Mouse (Mus musculus): ENCODE measurements around the gene Rpl24. TPM values are rescaled to one million over a fixed set of nuclear protein-coding genes. Genes with fewer than 3 reads are reported as not detected.
A peak's percentile ranks its signal among the peaks of the same experiment; 100 is the strongest.

Rpl24 gene
- polyA plus RNA-seq, 1 experiment from 2014 or later: 300 TPM

- Histone ChIP-seq H3K4me2 (ENCODE audit: low read depth, low read length) (peak overlapping the region; percentile 92), H3K9me3 (replicated peaks; ENCODE audit: control insufficient read depth, low read length) (no peaks in the 10 kb centered on the region), H3K27me3 (ENCODE audit: control insufficient read depth, insufficient read depth, low read depth, low read length) (no peaks in the 10 kb centered on the region), H3K4me1 (ENCODE audit: control insufficient read depth, low read depth, low read length) (peaks cover 22% of the 10 kb centered on the region), H3K36me3 (ENCODE audit: control insufficient read depth, insufficient read depth) (peaks cover 21% of the 10 kb centered on the region), H3K9ac (ENCODE audit: low read depth, low read length) (peak overlapping the region; percentile 98), H3K27ac (ENCODE audit: low read length) (peak overlapping the region; percentile 94), H3K4me3 (ENCODE audit: low read depth, low read length) (peak overlapping the region; percentile 99)
- 7% methylated on average over 14 of the region's 14 CpGs for WGBS (ENCODE audit: insufficient replicate concordance)
- ATAC-seq (ENCODE audit: low read depth): peak; percentile 35
Measured at GRCm38 (mm10) chr16:55974903-55975285, 8.8 kb downstream of the Rpl24 start.

DNA sequence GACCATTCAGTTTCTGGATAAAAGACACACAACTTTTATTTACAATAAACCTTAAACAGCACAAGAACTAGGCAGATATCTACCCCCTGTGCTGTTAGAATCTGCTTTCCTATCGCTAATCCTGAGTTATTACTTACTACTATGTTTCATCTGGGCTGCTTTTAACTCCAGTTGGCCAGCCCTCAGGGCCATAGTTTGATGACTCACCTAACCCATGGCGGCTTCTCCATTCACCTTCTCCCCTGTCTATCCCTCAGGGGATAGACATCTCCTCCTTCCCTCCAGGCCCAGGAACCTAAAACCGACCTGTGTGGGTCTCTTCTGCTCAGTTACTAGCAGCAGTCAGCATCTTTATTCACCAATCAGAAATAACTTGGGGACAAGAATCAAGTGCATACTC, 19.9 kb downstream of the Rpl24 start:
- H3K4me1 ChIP-seq (ENCODE audit: control insufficient read depth, low read depth, low read length): no peaks in the 10 kb centered on the region; the same call in 1 of the 2 replicates
- peaks cover 25% of the 10 kb centered on the region for H3K36me3 ChIP-seq (ENCODE audit: control insufficient read depth, insufficient read depth)
- no peaks in the 10 kb centered on the region for H3K27me3 ChIP-seq (ENCODE audit: control insufficient read depth, insufficient read depth, low read depth, low read length)
- no peak for ATAC-seq (ENCODE audit: low read depth)
- no peaks in the 10 kb centered on the region for H3K9me3 ChIP-seq (replicated peaks; ENCODE audit: control insufficient read depth, low read length)
- no peak overlapping the region for H3K4me2 ChIP-seq (ENCODE audit: low read depth, low read length)
- no peak overlapping the region for H3K9ac ChIP-seq (ENCODE audit: low read depth, low read length)
- no peak overlapping the region for H3K27ac ChIP-seq (ENCODE audit: low read length)
- no peak overlapping the region for H3K4me3 ChIP-seq (ENCODE audit: low read depth, low read length)
- 84% methylated on average over 3 of the region's 3 CpGs for WGBS (ENCODE audit: insufficient replicate concordance)

DNA sequence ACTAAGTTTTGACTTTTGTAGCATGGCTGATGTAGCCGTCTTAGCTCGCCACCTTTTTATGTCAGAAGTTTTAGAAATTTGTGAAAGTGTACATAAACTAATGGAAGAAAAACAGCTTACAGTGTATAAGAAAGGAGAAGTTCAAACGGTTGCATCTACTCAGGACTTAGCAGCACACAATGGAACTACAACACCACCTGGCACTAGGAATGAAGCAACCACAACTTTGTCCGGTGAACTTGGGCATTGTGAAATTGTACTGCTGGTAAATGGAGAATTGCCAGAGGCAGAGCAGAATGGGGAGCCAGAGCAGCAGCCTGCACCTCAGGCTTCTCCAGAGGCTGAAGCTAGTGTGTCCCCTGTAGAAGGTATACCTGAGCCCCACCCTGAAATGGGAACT, 24.2 kb downstream of the Rpl24 start:
- H3K36me3 ChIP-seq (ENCODE audit: control insufficient read depth, insufficient read depth): peaks cover 29% of the 10 kb centered on the region

GRCm38 (mm10) chr16:55994235-55994634, 28.2 kb downstream of the Rpl24 start:
- WGBS (ENCODE audit: insufficient replicate concordance): 79% methylated on average over 2 of the region's 2 CpGs
- Histone ChIP-seq H3K9ac (ENCODE audit: low read depth, low read length) (no peak overlapping the region), H3K4me1 (ENCODE audit: control insufficient read depth, low read depth, low read length) (no peaks in the 10 kb centered on the region; the same call in 1 of the 2 replicates), H3K27me3 (ENCODE audit: control insufficient read depth, insufficient read depth, low read depth, low read length) (no peaks in the 10 kb centered on the region), H3K27ac (ENCODE audit: low read length) (no peak overlapping the region), H3K4me2 (ENCODE audit: low read depth, low read length) (no peak overlapping the region), H3K4me3 (ENCODE audit: low read depth, low read length) (no peak overlapping the region), H3K36me3 (ENCODE audit: control insufficient read depth, insufficient read depth) (peaks cover 32% of the 10 kb centered on the region), H3K9me3 (replicated peaks; ENCODE audit: control insufficient read depth, low read length) (no peaks in the 10 kb centered on the region)
- 0 out of 2 replicates have a peak, but pooled peaks have one; percentile 27 for ATAC-seq (ENCODE audit: low read depth)

More for the DNA sequence above, 24.2 kb downstream of the Rpl24 start:
- Histone ChIP-seq H3K9me3 (replicated peaks; ENCODE audit: control insufficient read depth, low read length) (no peaks in the 10 kb centered on the region), H3K4me1 (ENCODE audit: control insufficient read depth, low read depth, low read length) (no peaks in the 10 kb centered on the region; the same call in 1 of the 2 replicates), H3K27me3 (ENCODE audit: control insufficient read depth, insufficient read depth, low read depth, low read length) (no peaks in the 10 kb centered on the region), H3K9ac (ENCODE audit: low read depth, low read length) (no peak overlapping the region), H3K4me3 (ENCODE audit: low read depth, low read length) (no peak overlapping the region), H3K4me2 (ENCODE audit: low read depth, low read length) (no peak overlapping the region), H3K27ac (ENCODE audit: low read length) (no peak overlapping the region)
- WGBS (ENCODE audit: insufficient replicate concordance): 70% methylated on average over 4 of the region's 4 CpGs
- ATAC-seq (ENCODE audit: low read depth): no peak

GRCm38 (mm10) chr16:56006798-56007197, 40.7 kb downstream of the Rpl24 start:
- Histone ChIP-seq H3K4me3 (ENCODE audit: low read depth, low read length) (no peak overlapping the region), H3K36me3 (ENCODE audit: control insufficient read depth, insufficient read depth) (peaks cover 31% of the 10 kb centered on the region), H3K27me3 (ENCODE audit: control insufficient read depth, insufficient read depth, low read depth, low read length) (no peaks in the 10 kb centered on the region), H3K4me2 (ENCODE audit: low read depth, low read length) (no peak overlapping the region), H3K9me3 (replicated peaks; ENCODE audit: control insufficient read depth, low read length) (no peaks in the 10 kb centered on the region), H3K9ac (ENCODE audit: low read depth, low read length) (no peak overlapping the region), H3K4me1 (ENCODE audit: control insufficient read depth, low read depth, low read length) (no peaks in the 10 kb centered on the region), H3K27ac (ENCODE audit: low read length) (no peak overlapping the region)
- WGBS (ENCODE audit: insufficient replicate concordance): 90% methylated on average over 11 of the region's 11 CpGs
- no peak for ATAC-seq (ENCODE audit: low read depth)

- Histone ChIP-seq H3K9me3 (replicated peaks; ENCODE audit: control insufficient read depth, low read length) (no peaks in the 10 kb centered on the region), H3K27me3 (ENCODE audit: control insufficient read depth, insufficient read depth, low read depth, low read length) (no peaks in the 10 kb centered on the region), H3K9ac (ENCODE audit: low read depth, low read length) (no peak overlapping the region), H3K36me3 (ENCODE audit: control insufficient read depth, insufficient read depth) (peaks cover 21% of the 10 kb centered on the region), H3K27ac (ENCODE audit: low read length) (no peak overlapping the region), H3K4me2 (ENCODE audit: low read depth, low read length) (no peak overlapping the region), H3K4me3 (ENCODE audit: low read depth, low read length) (no peak overlapping the region), H3K4me1 (ENCODE audit: control insufficient read depth, low read depth, low read length) (no peaks in the 10 kb centered on the region)
- no peak for ATAC-seq (ENCODE audit: low read depth)
- 74% methylated on average over 1 of the region's 1 CpGs for WGBS (ENCODE audit: insufficient replicate concordance)
Measured at GRCm38 (mm10) chr16:56008862-56009261, 42.8 kb downstream of the Rpl24 start.

DNA sequence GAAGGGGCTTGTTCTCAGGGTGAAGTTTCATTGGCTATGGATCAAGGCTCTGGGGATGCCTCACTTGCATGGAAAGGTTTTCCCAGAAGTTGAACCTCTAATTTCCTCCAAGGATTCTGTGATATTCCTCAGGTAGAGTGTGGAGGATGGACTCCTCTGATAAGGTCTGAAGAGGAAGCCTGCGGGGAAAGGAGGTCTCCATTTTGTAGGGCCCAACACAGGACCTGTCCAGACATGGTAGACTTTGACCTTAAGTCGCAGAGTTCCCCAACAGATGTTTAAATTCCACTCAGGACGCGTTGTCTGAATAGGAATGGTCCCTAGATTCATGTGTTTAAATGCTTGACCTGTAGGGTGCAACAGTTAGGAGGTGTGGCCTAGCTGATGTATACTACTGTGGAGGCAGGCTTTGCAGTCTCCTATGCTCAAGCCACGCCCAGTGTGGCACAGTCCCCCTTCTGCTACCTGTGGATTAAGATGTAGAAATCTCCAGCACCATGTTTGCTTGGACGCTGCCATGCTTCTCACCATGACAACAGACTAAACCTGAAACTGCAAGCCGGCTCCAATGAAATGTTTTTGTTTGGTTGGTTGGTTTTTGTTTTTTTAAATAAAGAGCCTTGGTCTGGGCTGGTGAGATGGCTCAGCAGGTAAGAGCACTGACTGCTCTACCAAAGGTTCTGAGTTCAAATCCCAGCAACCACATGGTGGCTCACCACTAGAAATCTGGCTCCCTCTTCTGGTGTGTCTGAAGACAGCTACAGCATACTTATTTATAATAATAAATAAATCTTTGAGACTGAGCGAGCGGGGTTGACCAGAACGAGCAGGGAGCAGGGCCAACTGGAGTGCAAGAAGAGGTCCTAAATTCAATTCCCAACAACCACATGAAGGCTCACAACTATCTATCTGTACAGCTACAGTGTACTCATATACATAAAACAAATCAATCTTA, 47.0 kb downstream of the Rpl24 start:
- Histone ChIP-seq H3K36me3 (ENCODE audit: control insufficient read depth, insufficient read depth) (peaks cover 21% of the 10 kb centered on the region), H3K4me1 (ENCODE audit: control insufficient read depth, low read depth, low read length) (no peaks in the 10 kb centered on the region), H3K27ac (ENCODE audit: low read length) (no peak overlapping the region), H3K9ac (ENCODE audit: low read depth, low read length) (no peak overlapping the region), H3K9me3 (replicated peaks; ENCODE audit: control insufficient read depth, low read length) (no peaks in the 10 kb centered on the region), H3K4me3 (ENCODE audit: low read depth, low read length) (no peak overlapping the region), H3K4me2 (ENCODE audit: low read depth, low read length) (no peak overlapping the region), H3K27me3 (ENCODE audit: control insufficient read depth, insufficient read depth, low read depth, low read length) (no peaks in the 10 kb centered on the region)
- ATAC-seq (ENCODE audit: low read depth): no peak
- 88% methylated on average over 10 of the region's 10 CpGs for WGBS (ENCODE audit: insufficient replicate concordance)

- Histone ChIP-seq H3K4me1 (ENCODE audit: control insufficient read depth, low read depth, low read length) (no peaks in the 10 kb centered on the region), H3K9me3 (replicated peaks; ENCODE audit: control insufficient read depth, low read length) (no peaks in the 10 kb centered on the region), H3K4me3 (ENCODE audit: low read depth, low read length) (no peak overlapping the region), H3K9ac (ENCODE audit: low read depth, low read length) (no peak overlapping the region), H3K36me3 (ENCODE audit: control insufficient read depth, insufficient read depth) (peaks cover 31% of the 10 kb centered on the region), H3K4me2 (ENCODE audit: low read depth, low read length) (no peak overlapping the region), H3K27me3 (ENCODE audit: control insufficient read depth, insufficient read depth, low read depth, low read length) (no peaks in the 10 kb centered on the region), H3K27ac (ENCODE audit: low read length) (no peak overlapping the region)
- ATAC-seq (ENCODE audit: low read depth): no peak
- 75% methylated on average over 7 of the region's 7 CpGs for WGBS (ENCODE audit: insufficient replicate concordance)
Measured at GRCm38 (mm10) chr16:56014076-56014475, 48.0 kb downstream of the Rpl24 start.

DNA sequence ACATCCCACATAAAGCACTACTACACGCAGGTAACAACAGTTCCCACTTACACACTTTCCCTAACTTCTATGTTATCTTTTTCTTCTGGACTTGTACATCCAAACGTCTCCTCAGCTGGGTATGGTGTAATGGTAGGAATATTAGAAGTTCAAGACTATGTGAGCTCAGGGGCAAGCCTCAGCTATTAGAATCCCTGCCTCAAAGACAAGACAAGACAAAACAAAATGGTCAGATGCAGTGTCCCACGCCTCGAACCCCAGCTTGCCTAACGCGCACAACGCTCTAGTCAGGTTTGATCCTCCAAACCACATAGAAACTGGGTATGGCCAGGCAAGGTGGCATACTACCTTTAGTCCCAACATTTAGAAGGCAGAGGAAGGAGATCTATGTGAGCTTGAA, 53.6 kb downstream of the Rpl24 start:
- H3K9ac ChIP-seq (ENCODE audit: low read depth, low read length): no peak overlapping the region
- no peaks in the 10 kb centered on the region for H3K9me3 ChIP-seq (replicated peaks; ENCODE audit: control insufficient read depth, low read length)
- H3K4me3 ChIP-seq (ENCODE audit: low read depth, low read length): no peak overlapping the region
- H3K36me3 ChIP-seq (ENCODE audit: control insufficient read depth, insufficient read depth): peaks cover 37% of the 10 kb centered on the region
- H3K4me2 ChIP-seq (ENCODE audit: low read depth, low read length): no peak overlapping the region
- no peaks in the 10 kb centered on the region for H3K4me1 ChIP-seq (ENCODE audit: control insufficient read depth, low read depth, low read length)
- no peak for ATAC-seq (ENCODE audit: low read depth)
- 90% methylated on average over 7 of the region's 7 CpGs for WGBS (ENCODE audit: insufficient replicate concordance)
- H3K27me3 ChIP-seq (ENCODE audit: control insufficient read depth, insufficient read depth, low read depth, low read length): no peaks in the 10 kb centered on the region
- no peak overlapping the region for H3K27ac ChIP-seq (ENCODE audit: low read length)
